In the genomic region with DNA sequence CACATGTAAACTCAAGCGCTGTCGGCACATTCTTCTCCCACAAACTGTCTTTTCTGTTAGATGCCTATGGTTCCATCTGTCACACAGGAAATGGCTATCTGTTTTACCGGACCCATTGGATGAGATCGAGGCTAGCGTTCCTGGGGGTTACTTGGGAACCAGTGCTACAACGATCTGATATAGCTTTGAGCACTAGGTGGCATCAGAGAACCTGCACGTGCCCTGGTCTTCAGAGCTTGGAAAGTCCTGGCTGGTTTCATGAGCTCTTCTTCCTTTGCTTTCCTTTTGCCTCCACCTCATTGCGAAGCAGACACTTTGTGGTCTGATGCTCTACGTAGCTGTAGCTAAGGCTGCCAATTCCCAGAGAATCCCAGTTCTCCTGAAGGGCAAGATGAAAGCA, we compare ENCODE assay signal across 8 mouse cellular contexts.
A peak's percentile ranks its signal among the peaks of the same experiment; 100 is the strongest.
DNase-seq lines count a peak whose midpoint lies in the region; ATAC-seq and TF ChIP-seq lines count a peak whose summit lies in the region.

No protein-coding gene starts in this region.

- peak; percentile 79 for TF ChIP-seq CTCF in stomach, postnatal 0 days (IDR thresholded peaks at IDR 0.05; ENCODE audit: low read depth)

- ATAC-seq in cerebellum, adult (ENCODE audit: insufficient number of reproducible peaks, low FRiP score, low TSS enrichment) = peak; percentile 66; the same call in 1 of the 2 replicates
- 0 out of 2 replicates have a peak, but pooled peaks have one; percentile 34 for ATAC-seq in forebrain, embryonic 12.5 days (ENCODE audit: low FRiP score)
- ATAC-seq in hindbrain, embryonic 11.5 days (ENCODE audit: low FRiP score) = 0 out of 2 replicates have a peak, but pooled peaks have one; percentile 47
- peak; percentile 88 for ATAC-seq in megakaryocyte progenitor cell, adult 5-6 weeks (replicated peaks; ENCODE audit: poor library complexity)
- ATAC-seq in stomach, postnatal 0 days (ENCODE audit: low FRiP score, low TSS enrichment) = no peak

- no peak for TF ChIP-seq EP300 in stomach, postnatal 0 days (optimal IDR thresholded peaks at IDR 0.05)

- no peak overlapping the region for H3K4me2 ChIP-seq in forebrain, embryonic 12.5 days
- no peak overlapping the region for H3K4me2 ChIP-seq in hindbrain, embryonic 11.5 days (replicated peaks; ENCODE audit: low read depth, low read length)
- H3K4me2 ChIP-seq in stomach, postnatal 0 days (replicated peaks; ENCODE audit: low read depth) = no peak overlapping the region

- H3K4me3 ChIP-seq in forebrain, embryonic 12.5 days (replicated peaks) = no peak overlapping the region
- H3K4me3 ChIP-seq in hindbrain, embryonic 11.5 days (ENCODE audit: low read depth, low read length) = no peak overlapping the region
- no peak overlapping the region for H3K4me3 ChIP-seq in stomach, postnatal 0 days (ENCODE audit: low read depth, low read length)

- no peak overlapping the region for H3K27ac ChIP-seq in forebrain, embryonic 12.5 days
- H3K27ac ChIP-seq in hindbrain, embryonic 11.5 days (ENCODE audit: low read depth, low read length) = no peak overlapping the region
- H3K27ac ChIP-seq in stomach, postnatal 0 days (replicated peaks) = no peak overlapping the region

- H3K4me1 ChIP-seq in forebrain, embryonic 12.5 days = peaks cover 5% of the 10 kb centered on the region; the same call in 1 of the 2 replicates
- no peaks in the 10 kb centered on the region for H3K4me1 ChIP-seq in hindbrain, embryonic 11.5 days (replicated peaks; ENCODE audit: control insufficient read depth, insufficient read depth, low read length)
- no peaks in the 10 kb centered on the region for H3K4me1 ChIP-seq in stomach, postnatal 0 days (replicated peaks; ENCODE audit: control insufficient read depth, insufficient read depth)

- WGBS in forebrain, embryonic 12.5 days = 40% methylated on average over 9 of the region's 9 CpGs
- 43% methylated on average over 9 of the region's 9 CpGs for WGBS in hindbrain, embryonic 11.5 days
- 24% methylated on average over 9 of the region's 9 CpGs for WGBS in stomach, postnatal 0 days

- H3K9ac ChIP-seq in forebrain, embryonic 12.5 days = no peak overlapping the region
- H3K9ac ChIP-seq in hindbrain, embryonic 11.5 days (ENCODE audit: low read depth, low read length) = no peak overlapping the region
- no peak overlapping the region for H3K9ac ChIP-seq in stomach, postnatal 0 days (ENCODE audit: low read length)

- no peaks in the 10 kb centered on the region for H3K9me3 ChIP-seq in forebrain, embryonic 12.5 days
- no peaks in the 10 kb centered on the region for H3K9me3 ChIP-seq in hindbrain, embryonic 11.5 days (ENCODE audit: control insufficient read depth, low read length)
- no peaks in the 10 kb centered on the region for H3K9me3 ChIP-seq in stomach, postnatal 0 days (ENCODE audit: control insufficient read depth, low read length)

- no peaks in the 10 kb centered on the region for H3K36me3 ChIP-seq in forebrain, embryonic 12.5 days (replicated peaks)
- no peaks in the 10 kb centered on the region for H3K36me3 ChIP-seq in hindbrain, embryonic 11.5 days (ENCODE audit: control insufficient read depth, insufficient read depth, low read length)
- H3K36me3 ChIP-seq in stomach, postnatal 0 days (ENCODE audit: control insufficient read depth, insufficient read depth, low read length) = no peaks in the 10 kb centered on the region

- no peaks in the 10 kb centered on the region for H3K27me3 ChIP-seq in forebrain, embryonic 12.5 days
- no peaks in the 10 kb centered on the region for H3K27me3 ChIP-seq in hindbrain, embryonic 11.5 days (ENCODE audit: control insufficient read depth, insufficient read depth, low read length)
- no peaks in the 10 kb centered on the region for H3K27me3 ChIP-seq in stomach, postnatal 0 days (ENCODE audit: control insufficient read depth, insufficient read depth, low read length)

- DNase-seq in cerebellum, adult 11 months = no peak
- peak; percentile 8 for DNase-seq in adrenal gland, postnatal 25 days
- DNase-seq in hindbrain, embryonic 11.5 days (ENCODE audit: low spot score) = peak; percentile 56
- DNase-seq in layer of hippocampus, adult 9-10 months (ENCODE audit: low spot score) = peak; percentile 25
- peak; percentile 35 for DNase-seq in stomach, postnatal 0 days (ENCODE audit: low spot score)
